8 mouse cellular contexts compared by ENCODE assay signal in genomic region chr13:23424052-23424380, GRCm38 (mm10). TPM values are rescaled to one million over a fixed set of nuclear protein-coding genes. Genes with fewer than 3 reads are reported as not detected.
A peak's percentile ranks its signal among the peaks of the same experiment; 100 is the strongest.
DNase-seq lines count a peak whose midpoint lies in the region; ATAC-seq lines count a peak whose summit lies in the region.

No protein-coding gene starts in this region.

- no peaks in the 10 kb centered on the region for H3K4me1 ChIP-seq in kidney, embryonic 14.5 days (ENCODE audit: control insufficient read depth, insufficient read depth, low read length)
- H3K4me1 ChIP-seq in brown adipose tissue, adult 24 weeks (ENCODE audit: control insufficient read depth, insufficient read depth, insufficient read length, low read length): no peaks in the 10 kb centered on the region
- peaks cover 13% of the 10 kb centered on the region for H3K4me1 ChIP-seq in hindbrain, embryonic 16.5 days (ENCODE audit: control insufficient read depth, insufficient read depth, low read depth, low read length)
- peaks cover 24% of the 10 kb centered on the region for H3K4me1 ChIP-seq in midbrain, embryonic 15.5 days

- H3K4me3 ChIP-seq in kidney, embryonic 14.5 days (ENCODE audit: low read length): peak overlapping the region; percentile 83
- peak overlapping the region; percentile 80 for H3K4me3 ChIP-seq in brown adipose tissue, adult 24 weeks (ENCODE audit: insufficient read depth, low read depth, low read length)
- H3K4me3 ChIP-seq in hindbrain, embryonic 16.5 days (ENCODE audit: low read length): peak overlapping the region; percentile 91
- H3K4me3 ChIP-seq in midbrain, embryonic 15.5 days: peak overlapping the region; percentile 98

- no peaks in the 10 kb centered on the region for H3K27me3 ChIP-seq in kidney, embryonic 14.5 days (ENCODE audit: control insufficient read depth, insufficient read depth, low read length)
- no peaks in the 10 kb centered on the region for H3K27me3 ChIP-seq in hindbrain, embryonic 16.5 days (replicated peaks; ENCODE audit: control insufficient read depth, insufficient read depth, low read length)
- H3K27me3 ChIP-seq in midbrain, embryonic 15.5 days (replicated peaks): no peaks in the 10 kb centered on the region

- no peak for ATAC-seq in kidney, embryonic 14.5 days (ENCODE audit: low FRiP score, low TSS enrichment)
- ATAC-seq in hindbrain, embryonic 16.5 days: peak; percentile 74
- ATAC-seq in midbrain, embryonic 15.5 days (replicated peaks): no peak

- H3K9ac ChIP-seq in kidney, embryonic 14.5 days (ENCODE audit: low read depth, low read length): peak overlapping the region; percentile 57; the same call in 1 of the 2 replicates
- H3K9ac ChIP-seq in hindbrain, embryonic 16.5 days (ENCODE audit: low read depth, low read length): peak overlapping the region; percentile 63
- H3K9ac ChIP-seq in midbrain, embryonic 15.5 days: peak overlapping the region; percentile 86; the same call in 1 of the 2 replicates

- H3K9me3 ChIP-seq in kidney, embryonic 14.5 days (ENCODE audit: control insufficient read depth, low read length): no peaks in the 10 kb centered on the region
- H3K9me3 ChIP-seq in hindbrain, embryonic 16.5 days (ENCODE audit: control insufficient read depth, low read length): no peaks in the 10 kb centered on the region
- H3K9me3 ChIP-seq in midbrain, embryonic 15.5 days: no peaks in the 10 kb centered on the region

- peak overlapping the region; percentile 73; the same call in 1 of the 2 replicates for H3K27ac ChIP-seq in kidney, embryonic 14.5 days (ENCODE audit: low read depth, low read length)
- H3K27ac ChIP-seq in brown adipose tissue, adult 24 weeks (replicated peaks; ENCODE audit: low read depth, low read length): peak overlapping the region; percentile 36; the same call in 1 of the 2 replicates
- peak overlapping the region; percentile 69 for H3K27ac ChIP-seq in hindbrain, embryonic 16.5 days (ENCODE audit: low read depth, low read length)
- peak overlapping the region; percentile 81 for H3K27ac ChIP-seq in midbrain, embryonic 15.5 days

- peak overlapping the region; percentile 75 for H3K4me2 ChIP-seq in kidney, embryonic 14.5 days (replicated peaks; ENCODE audit: low read depth, low read length)
- peak overlapping the region; percentile 92 for H3K4me2 ChIP-seq in hindbrain, embryonic 16.5 days (ENCODE audit: low read length)
- H3K4me2 ChIP-seq in midbrain, embryonic 15.5 days: peak overlapping the region; percentile 94

- WGBS in kidney, embryonic 14.5 days: under 1% methylated on average over 7 of the region's 7 CpGs
- WGBS in hindbrain, embryonic 16.5 days: under 1% methylated on average over 7 of the region's 7 CpGs
- WGBS in midbrain, embryonic 15.5 days: 0% methylated on average over 7 of the region's 7 CpGs

- peaks cover 30% of the 10 kb centered on the region for H3K36me3 ChIP-seq in kidney, embryonic 14.5 days (ENCODE audit: control insufficient read depth, insufficient read depth, low read length)
- peaks cover 14% of the 10 kb centered on the region for H3K36me3 ChIP-seq in hindbrain, embryonic 16.5 days (ENCODE audit: control insufficient read depth, insufficient read depth, low read length)
- H3K36me3 ChIP-seq in midbrain, embryonic 15.5 days (replicated peaks): peaks cover 15% of the 10 kb centered on the region; the same call in 1 of the 2 replicates

- DNase-seq in kidney, postnatal 4 days: no peak
- DNase-seq in embryo, embryonic 10.5 days (ENCODE audit: low spot score): no peak
- no peak for DNase-seq in cerebellum, adult 11-12 months
- DNase-seq in urinary bladder, postnatal 36 days (ENCODE audit: low spot score in 2 of 2): no peak

RNA-seq across cellular contexts. Expression of gene Abt1, which starts 0.3 kb away (rescaled TPM):
- 12.5 and 13.5 TPM in 2 replicates for polyA plus RNA-seq in kidney, embryonic 14.5 days (2014; fragmentation: Nextera tagmentation; extraction: Ambion mirVana)
- 4.4 and 5.0 TPM in 2 replicates for polyA plus RNA-seq in brown adipose tissue, adult 24 weeks (2012; ENCODE audit: insufficient read depth, insufficient read length, missing spikeins)
- polyA plus RNA-seq in hindbrain, embryonic 16.5 days (2015; fragmentation: Nextera tagmentation; extraction: Ambion mirVana): 9.8 and 10.1 TPM in 2 replicates
- polyA plus RNA-seq in midbrain, embryonic 15.5 days (2015; fragmentation: Nextera tagmentation; extraction: Ambion mirVana): 9.8 and 9.9 TPM in 2 replicates

RNA-seq across cellular contexts. Expression of gene Btn1a1, which starts 41.7 kb away (rescaled TPM):
- 0.09 TPM in 2 replicates for polyA plus RNA-seq in kidney, embryonic 14.5 days (2014; fragmentation: Nextera tagmentation; extraction: Ambion mirVana)
- not detected in 2 replicates for polyA plus RNA-seq in brown adipose tissue, adult 24 weeks (2012; ENCODE audit: insufficient read depth, insufficient read length, missing spikeins)
- polyA plus RNA-seq in hindbrain, embryonic 16.5 days (2015; fragmentation: Nextera tagmentation; extraction: Ambion mirVana): 0.09 and 0.20 TPM in 2 replicates
- polyA plus RNA-seq in midbrain, embryonic 15.5 days (2015; fragmentation: Nextera tagmentation; extraction: Ambion mirVana): 0.09 and 0.25 TPM in 2 replicates

RNA-seq across cellular contexts. Expression of gene Zfp322a, which starts 55.0 kb away (rescaled TPM):
- 43.9 and 55.5 TPM in 2 replicates for polyA plus RNA-seq in kidney, embryonic 14.5 days (2014; fragmentation: Nextera tagmentation; extraction: Ambion mirVana)
- polyA plus RNA-seq in brown adipose tissue, adult 24 weeks (2012; ENCODE audit: insufficient read depth, insufficient read length, missing spikeins): 10.1 and 12.5 TPM in 2 replicates
- 46.2 and 48.2 TPM in 2 replicates for polyA plus RNA-seq in hindbrain, embryonic 16.5 days (2015; fragmentation: Nextera tagmentation; extraction: Ambion mirVana)
- polyA plus RNA-seq in midbrain, embryonic 15.5 days (2015; fragmentation: Nextera tagmentation; extraction: Ambion mirVana): 52.2 and 55.1 TPM in 2 replicates
